Comparison of ENCODE assay signal across 9 mouse cellular contexts in genomic region chr8:84788896-84789295, GRCm38 (mm10). TPM values are rescaled to one million over a fixed set of nuclear protein-coding genes. Genes with fewer than 3 reads are reported as not detected.
DNase-seq lines count a peak whose midpoint lies in the region; ATAC-seq lines count a peak whose summit lies in the region.
"Had no signal": no experiment of that assay in that cellular context is flagged by ENCODE, and none has a peak within 500 bp of the region (broad histone marks: within the 10 kb centered on the region; RNA-seq: fewer than 3 reads in every experiment).

No protein-coding gene starts in this region.

- H3K4me2 ChIP-seq in forebrain, embryonic 14.5 days (ENCODE audit: low read length): peak overlapping the region; percentile 31
- no peak overlapping the region for H3K4me2 ChIP-seq in hindbrain, embryonic 16.5 days (ENCODE audit: low read length)
- H3K4me2 ChIP-seq: liver, embryonic 13.5 days had no signal

- DNase-seq in forebrain, embryonic 14.5 days (ENCODE audit: low spot score): no peak
- no peak for DNase-seq in forebrain, embryonic 10.5 days (ENCODE audit: extremely low spot score, low spot score)
- peak; percentile 68 for DNase-seq in right cerebral cortex, postnatal 14 days
- DNase-seq in right cerebral cortex, adult 18-20 months: no peak
- peak; percentile 65 for DNase-seq in right cerebral cortex, postnatal 4 days
- DNase-seq in liver: no peak
- no peak for DNase-seq in left cerebral cortex, postnatal 36 days (ENCODE audit: low spot score in 2 of 2)
- DNase-seq: liver, embryonic 13.5 days had no signal

- intact Hi-C loops in left cerebral cortex, postnatal 36 days (cut with DNase I): no loop called here

- no peaks in the 10 kb centered on the region for H3K9me3 ChIP-seq in forebrain, embryonic 14.5 days (replicated peaks; ENCODE audit: control insufficient read depth, low read length)
- no peaks in the 10 kb centered on the region for H3K9me3 ChIP-seq in forebrain, embryonic 10.5 days
- H3K9me3 ChIP-seq in hindbrain, embryonic 16.5 days (ENCODE audit: control insufficient read depth, low read length): no peaks in the 10 kb centered on the region
- H3K9me3 ChIP-seq: liver, embryonic 13.5 days had no signal

- peaks cover 42% of the 10 kb centered on the region for H3K27me3 ChIP-seq in forebrain, embryonic 14.5 days (replicated peaks; ENCODE audit: control insufficient read depth, insufficient read depth, low read length)
- H3K27me3 ChIP-seq in forebrain, embryonic 10.5 days (ENCODE audit: poor library complexity, severe bottlenecking): peaks cover 100% of the 10 kb centered on the region
- H3K27me3 ChIP-seq in hindbrain, embryonic 16.5 days (replicated peaks; ENCODE audit: control insufficient read depth, insufficient read depth, low read length): peaks cover 32% of the 10 kb centered on the region

- 15% methylated on average over 11 of the region's 11 CpGs for WGBS in forebrain, embryonic 14.5 days
- 7% methylated on average over 11 of the region's 11 CpGs for WGBS in forebrain, embryonic 10.5 days
- WGBS in hindbrain, embryonic 16.5 days: 18% methylated on average over 11 of the region's 11 CpGs

- H3K4me1 ChIP-seq in forebrain, embryonic 14.5 days (ENCODE audit: control insufficient read depth, insufficient read depth, low read length): peaks cover 65% of the 10 kb centered on the region
- H3K4me1 ChIP-seq in forebrain, embryonic 10.5 days: peaks cover 33% of the 10 kb centered on the region
- H3K4me1 ChIP-seq in hindbrain, embryonic 16.5 days (ENCODE audit: control insufficient read depth, insufficient read depth, low read depth, low read length): peaks cover 61% of the 10 kb centered on the region

- peak overlapping the region; percentile 77; the same call in 1 of the 2 replicates for H3K9ac ChIP-seq in forebrain, embryonic 14.5 days (ENCODE audit: low read length)
- no peak overlapping the region for H3K9ac ChIP-seq in hindbrain, embryonic 16.5 days (ENCODE audit: low read depth, low read length)
- H3K9ac ChIP-seq: liver, embryonic 13.5 days had no signal

- H3K27ac ChIP-seq in forebrain, embryonic 14.5 days (ENCODE audit: low read depth, low read length): peak overlapping the region; percentile 79
- no peak overlapping the region for H3K27ac ChIP-seq in forebrain, embryonic 10.5 days
- peak overlapping the region; percentile 55 for H3K27ac ChIP-seq in hindbrain, embryonic 16.5 days (ENCODE audit: low read depth, low read length)
- H3K27ac ChIP-seq: liver, embryonic 13.5 days had no signal

- ATAC-seq in forebrain, embryonic 14.5 days: no peak
- no peak for ATAC-seq in hindbrain, embryonic 16.5 days

- 0 out of 2 replicates have a peak, but pooled peaks cover 2% of the 10 kb centered on the region for H3K36me3 ChIP-seq in forebrain, embryonic 14.5 days (ENCODE audit: control insufficient read depth, insufficient read depth, low read length)
- H3K36me3 ChIP-seq in forebrain, embryonic 10.5 days (replicated peaks): no peaks in the 10 kb centered on the region
- H3K36me3 ChIP-seq in hindbrain, embryonic 16.5 days (ENCODE audit: control insufficient read depth, insufficient read depth, low read length): no peaks in the 10 kb centered on the region
- H3K36me3 ChIP-seq: liver, embryonic 13.5 days had no signal

- no peak overlapping the region for H3K4me3 ChIP-seq in forebrain, embryonic 14.5 days (ENCODE audit: low read depth, low read length)
- H3K4me3 ChIP-seq in forebrain, embryonic 10.5 days: no peak overlapping the region
- no peak overlapping the region for H3K4me3 ChIP-seq in hindbrain, embryonic 16.5 days (ENCODE audit: low read length)
- H3K4me3 ChIP-seq: liver, embryonic 13.5 days had no signal

RNA-seq across cellular contexts. Expression of gene Nfix, which starts 11.2 kb away (rescaled TPM):
- 237 and 318 TPM in 2 replicates for polyA plus RNA-seq in forebrain, embryonic 14.5 days (2014; fragmentation: Nextera tagmentation; extraction: Ambion mirVana)
- 0.46 and 1.8 TPM in 2 replicates for polyA plus RNA-seq in forebrain, embryonic 10.5 days (2016; fragmentation: Nextera tagmentation; extraction: Ambion mirVana)
- 94.3 and 109 TPM in 2 replicates for polyA plus RNA-seq in hindbrain, embryonic 16.5 days (2015; fragmentation: Nextera tagmentation; extraction: Ambion mirVana)
- 100 to 1,000 TPM; 303 to 353 TPM for total RNA-seq in left cerebral cortex, postnatal 36 days (2021)

RNA-seq across cellular contexts. Expression of gene Dand5, which starts 33.7 kb away (rescaled TPM):
- 8.6 and 9.4 TPM in 2 replicates for polyA plus RNA-seq in forebrain, embryonic 14.5 days (2014; fragmentation: Nextera tagmentation; extraction: Ambion mirVana)
- polyA plus RNA-seq in forebrain, embryonic 10.5 days (2016; fragmentation: Nextera tagmentation; extraction: Ambion mirVana): 2.9 and 3.5 TPM in 2 replicates
- 15.4 and 17.1 TPM in 2 replicates for polyA plus RNA-seq in hindbrain, embryonic 16.5 days (2015; fragmentation: Nextera tagmentation; extraction: Ambion mirVana)
- 10 to 100 TPM; 10.3 to 10.9 TPM for total RNA-seq in left cerebral cortex, postnatal 36 days (2021)

RNA-seq across cellular contexts. Expression of gene Gadd45gip1, which starts 42.4 kb away (rescaled TPM):
- 35.2 and 41.3 TPM in 2 replicates for polyA plus RNA-seq in forebrain, embryonic 14.5 days (2014; fragmentation: Nextera tagmentation; extraction: Ambion mirVana)
- 49.1 and 49.6 TPM in 2 replicates for polyA plus RNA-seq in forebrain, embryonic 10.5 days (2016; fragmentation: Nextera tagmentation; extraction: Ambion mirVana)
- 40.6 and 40.7 TPM in 2 replicates for polyA plus RNA-seq in hindbrain, embryonic 16.5 days (2015; fragmentation: Nextera tagmentation; extraction: Ambion mirVana)
- total RNA-seq in left cerebral cortex, postnatal 36 days (2021): 10 to 100 TPM; 26.3 to 26.9 TPM

RNA-seq across cellular contexts. Expression of gene Rad23a, which starts 51.6 kb away (rescaled TPM):
- 87.3 and 88.1 TPM in 2 replicates for polyA plus RNA-seq in forebrain, embryonic 14.5 days (2014; fragmentation: Nextera tagmentation; extraction: Ambion mirVana)
- polyA plus RNA-seq in forebrain, embryonic 10.5 days (2016; fragmentation: Nextera tagmentation; extraction: Ambion mirVana): 130 and 137 TPM in 2 replicates
- polyA plus RNA-seq in hindbrain, embryonic 16.5 days (2015; fragmentation: Nextera tagmentation; extraction: Ambion mirVana): 78.2 and 95.4 TPM in 2 replicates
- total RNA-seq in left cerebral cortex, postnatal 36 days (2021): 10 to 100 TPM; 77.9 to 78.8 TPM

RNA-seq across cellular contexts. Expression of gene Calr, which starts 57.8 kb away (rescaled TPM):
- 514 and 606 TPM in 2 replicates for polyA plus RNA-seq in forebrain, embryonic 14.5 days (2014; fragmentation: Nextera tagmentation; extraction: Ambion mirVana)
- polyA plus RNA-seq in forebrain, embryonic 10.5 days (2016; fragmentation: Nextera tagmentation; extraction: Ambion mirVana): 735 and 764 TPM in 2 replicates
- polyA plus RNA-seq in hindbrain, embryonic 16.5 days (2015; fragmentation: Nextera tagmentation; extraction: Ambion mirVana): 743 and 792 TPM in 2 replicates
- total RNA-seq in left cerebral cortex, postnatal 36 days (2021): 100 to 1,000 TPM; 435 to 511 TPM

Comparison
In these comparisons a context has a peak if more than half of its experiments do, and no peak if none do; other contexts are left out.
1. DNase-seq: peak in right cerebral cortex, postnatal 14 days (single experiment) and right cerebral cortex, postnatal 4 days (single experiment); none in forebrain, embryonic 14.5 days (single experiment), forebrain, embryonic 10.5 days (single experiment), right cerebral cortex, adult 18-20 months (single experiment), liver (single experiment) and left cerebral cortex, postnatal 36 days (0 of 2).
2. RNA of gene Nfix, which starts 11.2 kb away (polyA plus RNA-seq): 237 to 318 TPM in forebrain, embryonic 14.5 days and 94.3 to 109 TPM in hindbrain, embryonic 16.5 days; 0.46 to 1.8 TPM in forebrain, embryonic 10.5 days; every median in the first group is over 10 times any median in the second.